ENCODE assay signal across 9 mouse cellular contexts in genomic region chr17:14524426-14525236, GRCm38 (mm10).
A peak's percentile ranks its signal among the peaks of the same experiment; 100 is the strongest.
DNase-seq lines count a peak whose midpoint lies in the region; ATAC-seq lines count a peak whose summit lies in the region.
"Had no signal": no experiment of that assay in that cellular context is flagged by ENCODE, and none has a peak within 500 bp of the region (broad histone marks: within the 10 kb centered on the region; RNA-seq: fewer than 3 reads in every experiment).

No protein-coding gene starts in this region.

- H3K4me2 ChIP-seq in midbrain, embryonic 11.5 days, result no peak overlapping the region

- no peak overlapping the region for H3K9ac ChIP-seq in midbrain, embryonic 11.5 days (ENCODE audit: low read length)

- H3K4me1 ChIP-seq in megakaryocyte, embryonic 14.5 days, result no peaks in the 10 kb centered on the region
- H3K4me1 ChIP-seq in hindbrain, embryonic 10.5 days (replicated peaks), result no peaks in the 10 kb centered on the region
- no peaks in the 10 kb centered on the region for H3K4me1 ChIP-seq in midbrain, embryonic 11.5 days (ENCODE audit: control insufficient read depth, insufficient read depth, low read length)

- 51% methylated on average over 13 of the region's 13 CpGs for WGBS in hindbrain, embryonic 10.5 days
- 54% methylated on average over 13 of the region's 13 CpGs for WGBS in midbrain, embryonic 11.5 days

- no peak overlapping the region for H3K27ac ChIP-seq in hindbrain, embryonic 10.5 days
- H3K27ac ChIP-seq in midbrain, embryonic 11.5 days (ENCODE audit: low read depth, low read length), result no peak overlapping the region

- H3K4me3 ChIP-seq in megakaryocyte, embryonic 14.5 days (replicated peaks), result peak overlapping the region; percentile 26
- H3K4me3 ChIP-seq in hindbrain, embryonic 10.5 days, result no peak overlapping the region
- no peak overlapping the region for H3K4me3 ChIP-seq in midbrain, embryonic 11.5 days (ENCODE audit: low read depth, low read length)
- H3K4me3 ChIP-seq: erythroblast, embryonic 14.5 days had no signal

- DNase-seq in ZHBTc4 (ENCODE audit: low read depth, low spot score), result peak; percentile 76
- DNase-seq in embryo, embryonic 9.5 days (ENCODE audit: extremely low spot score), result peak; percentile 62
- peak; percentile 60 for DNase-seq in hindbrain, embryonic 10.5 days (ENCODE audit: low spot score)
- peak; percentile 20 for DNase-seq in layer of hippocampus, adult 9-11 months
- peak; percentile 95 for DNase-seq in midbrain, embryonic 11.5 days (ENCODE audit: low spot score, missing footprints)
- DNase-seq in thymus, postnatal 14 days, result peak; percentile 43

- no peak for ATAC-seq in megakaryocyte, adult 5-6 weeks (ENCODE audit: poor library complexity, severe bottlenecking)
- ATAC-seq in midbrain, embryonic 11.5 days (ENCODE audit: low FRiP score), result peak; percentile 41; the same call in 1 of the 2 replicates

- H3K27me3 ChIP-seq in megakaryocyte, embryonic 14.5 days (replicated peaks), result no peaks in the 10 kb centered on the region
- H3K27me3 ChIP-seq in hindbrain, embryonic 10.5 days (ENCODE audit: insufficient read depth, poor library complexity, severe bottlenecking), result peaks cover 3% of the 10 kb centered on the region; the same call in 1 of the 2 replicates
- no peaks in the 10 kb centered on the region for H3K27me3 ChIP-seq in midbrain, embryonic 11.5 days (ENCODE audit: control insufficient read depth, insufficient read depth, low read length)

- H3K36me3 ChIP-seq in megakaryocyte, embryonic 14.5 days (replicated peaks; ENCODE audit: low read length), result no peaks in the 10 kb centered on the region
- H3K36me3 ChIP-seq in hindbrain, embryonic 10.5 days, result no peaks in the 10 kb centered on the region
- no peaks in the 10 kb centered on the region for H3K36me3 ChIP-seq in midbrain, embryonic 11.5 days (ENCODE audit: control insufficient read depth, insufficient read depth, low read length)

- H3K9me3 ChIP-seq in megakaryocyte, embryonic 14.5 days, result no peaks in the 10 kb centered on the region
- H3K9me3 ChIP-seq in hindbrain, embryonic 10.5 days, result no peaks in the 10 kb centered on the region
- no peaks in the 10 kb centered on the region for H3K9me3 ChIP-seq in midbrain, embryonic 11.5 days (ENCODE audit: control insufficient read depth, low read length)

Comparison
In these comparisons a context has a peak if more than half of its experiments do, and no peak if none do; other contexts are left out.
1. DNase-seq: peak in every context shown above with its lines; median percentile 95 in midbrain, embryonic 11.5 days; 76 in ZHBTc4; 62 in embryo, embryonic 9.5 days; 60 in hindbrain, embryonic 10.5 days; 43 in thymus, postnatal 14 days; 20 in layer of hippocampus, adult 9-11 months.